ENCODE assay signal across 7 mouse cellular contexts in genomic region chr17:85686476-85687420, GRCm38 (mm10). TPM values are rescaled to one million over a fixed set of nuclear protein-coding genes. Genes with fewer than 3 reads are reported as not detected.
A peak's percentile ranks its signal among the peaks of the same experiment; 100 is the strongest.
DNase-seq lines count a peak whose midpoint lies in the region; ATAC-seq and TF ChIP-seq lines count a peak whose summit lies in the region.

No protein-coding gene starts in this region.

- WGBS in forebrain, postnatal 0 days, result 3% methylated on average over 42 of the region's 42 CpGs
- 3% methylated on average over 42 of the region's 42 CpGs for WGBS in liver, embryonic 13.5 days (ENCODE audit: insufficient replicate concordance)

- H3K36me3 ChIP-seq in E14TG2a.4 (ENCODE audit: insufficient read depth, low read length), result no peaks in the 10 kb centered on the region
- no peaks in the 10 kb centered on the region for H3K36me3 ChIP-seq in forebrain, postnatal 0 days (ENCODE audit: insufficient read depth)
- no peaks in the 10 kb centered on the region for H3K36me3 ChIP-seq in liver, embryonic 13.5 days

- TF ChIP-seq CTCF in E14TG2a.4 (conservative IDR thresholded peaks at IDR 0.05; ENCODE audit: low read length), result no peak
- no peak for TF ChIP-seq CTCF in forebrain, postnatal 0 days (IDR thresholded peaks at IDR 0.05; ENCODE audit: low read depth)

- H3K4me3 ChIP-seq in E14TG2a.4 (replicated peaks; ENCODE audit: low read length), result peak overlapping the region; percentile 72
- H3K4me3 ChIP-seq in forebrain, postnatal 0 days (ENCODE audit: low read depth, low read length), result peak overlapping the region; percentile 38; the same call in 1 of the 2 replicates
- peak overlapping the region; percentile 46; the same call in 1 of the 2 replicates for H3K4me3 ChIP-seq in liver, embryonic 13.5 days (replicated peaks)

- H3K4me1 ChIP-seq in E14TG2a.4 (replicated peaks; ENCODE audit: low read depth, low read length), result peaks cover 73% of the 10 kb centered on the region
- no peaks in the 10 kb centered on the region for H3K4me1 ChIP-seq in forebrain, postnatal 0 days (ENCODE audit: insufficient read depth)
- 0 out of 2 replicates have a peak, but pooled peaks cover 5% of the 10 kb centered on the region for H3K4me1 ChIP-seq in liver, embryonic 13.5 days (replicated peaks)

- peak overlapping the region; percentile 58; the same call in 1 of the 2 replicates for H3K4me2 ChIP-seq in forebrain, postnatal 0 days (ENCODE audit: low read depth)
- peak overlapping the region; percentile 57; the same call in 1 of the 2 replicates for H3K4me2 ChIP-seq in liver, embryonic 13.5 days

- H3K27me3 ChIP-seq in E14TG2a.4 (ENCODE audit: insufficient read depth, low read length), result peaks cover 94% of the 10 kb centered on the region
- H3K27me3 ChIP-seq in forebrain, postnatal 0 days (ENCODE audit: insufficient read depth, low read length), result peaks cover 81% of the 10 kb centered on the region
- H3K27me3 ChIP-seq in liver, embryonic 13.5 days, result peaks cover 100% of the 10 kb centered on the region

- no peak overlapping the region for H3K27ac ChIP-seq in forebrain, postnatal 0 days (ENCODE audit: low read depth, low read length)
- H3K27ac ChIP-seq in liver, embryonic 13.5 days, result no peak overlapping the region

- DNase-seq in ES-CJ7 (ENCODE audit: low read depth, low spot score), result peak; percentile 40
- no peak for DNase-seq in forebrain, postnatal 0 days
- no peak for DNase-seq in liver, embryonic 13.5 days
- DNase-seq in right cerebral cortex, adult 2 months (ENCODE audit: low spot score in 2 of 2), result no peak
- DNase-seq in yolk sac, embryonic 10.5 days (ENCODE audit: low spot score), result no peak
- no peak for DNase-seq in frontal cortex, postnatal 25 days (ENCODE audit: low spot score in 2 of 2)

- no peak for ATAC-seq in forebrain, postnatal 0 days
- ATAC-seq in liver, embryonic 13.5 days (ENCODE audit: low read depth), result no peak

- H3K9ac ChIP-seq in forebrain, postnatal 0 days, result no peak overlapping the region
- H3K9ac ChIP-seq in liver, embryonic 13.5 days, result no peak overlapping the region

- H3K9me3 ChIP-seq in E14TG2a.4 (ENCODE audit: low read length), result no peaks in the 10 kb centered on the region
- H3K9me3 ChIP-seq in forebrain, postnatal 0 days (ENCODE audit: low read length), result 0 out of 2 replicates have a peak, but pooled peaks cover 5% of the 10 kb centered on the region
- H3K9me3 ChIP-seq in liver, embryonic 13.5 days (replicated peaks), result no peaks in the 10 kb centered on the region

RNA-seq across cellular contexts. Expression of gene Six2, which starts 1.3 kb away (rescaled TPM):
- total RNA-seq in forebrain, postnatal 0 days (2014; rRNA removed), result 0.92 and 1.1 TPM in 2 replicates
- 0.39 and 0.70 TPM in 2 replicates for polyA plus RNA-seq in forebrain, postnatal 0 days (2015; fragmentation: Nextera tagmentation; extraction: Ambion mirVana)
- 0.12 TPM in 1 of 2 replicates, not detected in the other for polyA plus RNA-seq in liver, embryonic 13.5 days (2015; fragmentation: Nextera tagmentation; extraction: Ambion mirVana)
